Mouse (Mus musculus) bone marrow, adult 2 months (tissue): ENCODE results near the gene Col4a5.

Source experiments
- CTCF ChIP-seq: fragments of 200-500 bp; IDR thresholded peaks from 2 replicates; pipeline ENCODE4 v1.5.1; 2011; ENCODE audit warnings: low read length, control low read depth; ENCODE audit not compliant: control insufficient read depth, insufficient read depth
- POLR2A ChIP-seq: fragments of 200-500 bp; IDR thresholded peaks from 2 replicates; pipeline ENCODE4 v1.6.1; 2011; ENCODE audit warnings: low read depth, mild to moderate bottlenecking, control low read depth, low read length, borderline replicate concordance; ENCODE audit not compliant: control insufficient read depth

DNA sequence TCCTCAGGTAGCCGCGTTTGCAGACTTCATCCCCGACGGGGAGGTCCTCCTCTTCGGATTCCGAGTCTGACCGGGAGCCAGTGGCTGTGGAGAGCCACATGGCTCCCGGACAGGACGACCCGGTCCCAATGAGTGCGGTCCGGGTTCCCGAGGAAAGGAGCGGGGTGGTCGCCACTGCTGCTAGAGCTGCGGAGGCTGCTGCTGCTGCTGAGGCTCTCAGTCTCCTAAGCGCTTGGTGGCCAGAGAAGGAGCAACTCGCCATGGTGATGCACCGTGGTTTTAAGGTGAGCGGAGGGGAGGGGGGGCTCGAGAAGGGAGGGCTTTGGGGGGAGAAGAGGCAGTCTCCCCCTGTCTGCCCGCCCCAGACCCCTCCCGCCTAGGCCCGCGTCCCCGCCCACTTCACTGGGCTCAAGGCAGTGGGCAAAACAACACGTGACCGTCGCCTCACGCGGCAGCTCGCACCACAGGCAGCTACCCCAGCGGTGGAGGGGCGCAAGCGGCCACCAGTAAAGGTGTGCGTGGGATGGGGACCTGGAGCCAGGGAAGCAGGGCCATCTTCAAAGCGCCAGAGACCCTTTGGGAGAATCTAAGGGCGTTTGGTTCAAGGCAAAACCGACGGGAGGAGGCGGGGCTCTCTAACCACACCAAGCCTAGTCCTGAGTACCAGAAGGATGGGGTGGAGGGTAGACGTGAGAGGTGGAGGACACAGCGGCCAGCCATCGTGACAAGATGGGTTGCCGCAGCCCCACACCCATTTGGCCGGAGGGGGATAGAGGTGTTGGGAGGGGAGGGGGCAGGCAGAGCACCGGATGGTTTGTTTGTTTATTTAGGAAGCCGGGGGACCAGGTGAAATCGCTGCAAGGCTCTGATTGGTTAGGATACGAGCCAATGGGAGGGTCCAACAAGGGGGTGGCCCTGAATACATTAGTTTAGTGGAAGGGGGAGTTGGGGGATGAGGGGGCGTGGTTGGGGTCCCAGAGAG is 250.0 kb downstream of the Col4a5 start, which contains the start of gene Irs4:
- TF ChIP-seq CTCF: no peak
- no peak for TF ChIP-seq POLR2A
